Mouse (Mus musculus) spleen, postnatal 14 days (tissue): Measurements from ENCODE around the gene Peak1.

Source experiments
- DNase-seq, 2 experiments: peaks; one replicate each; pipeline ENCODE4 v3.0.0; 2021 to 2022; ENCODE audit warnings: low spot score in 2 of 2

The Peak1 gene

DNA sequence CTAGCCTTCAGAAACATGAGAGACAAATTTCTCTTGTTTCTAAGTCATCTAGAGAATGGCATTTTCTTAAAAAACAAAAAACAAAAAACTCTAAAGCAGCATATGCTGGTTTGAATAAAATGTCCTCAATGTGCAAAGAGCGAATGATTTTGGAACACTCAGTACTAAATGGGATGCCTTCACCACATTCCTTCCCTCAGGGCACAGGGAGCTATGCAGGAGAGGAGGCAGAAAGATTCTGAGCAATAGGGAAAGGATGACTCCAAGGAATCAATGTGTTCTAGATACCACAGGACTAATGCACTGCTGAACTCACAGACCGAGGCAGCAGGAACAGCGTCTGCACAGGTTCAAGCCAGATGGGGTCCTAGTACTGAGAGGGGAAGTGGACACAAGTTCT, 103.5 kb downstream of the Peak1 start:
- no peak for DNase-seq

- DNase-seq: no peak
Measured at GRCm38 (mm10) chr9:56309079-56309478, 108.8 kb downstream of the Peak1 start.

GRCm38 (mm10) chr9:56304526-56304925, 113.3 kb downstream of the Peak1 start:
- DNase-seq: no peak

- DNase-seq: no peak
Measured at GRCm38 (mm10) chr9:56302921-56303465, 114.9 kb downstream of the Peak1 start.

DNA sequence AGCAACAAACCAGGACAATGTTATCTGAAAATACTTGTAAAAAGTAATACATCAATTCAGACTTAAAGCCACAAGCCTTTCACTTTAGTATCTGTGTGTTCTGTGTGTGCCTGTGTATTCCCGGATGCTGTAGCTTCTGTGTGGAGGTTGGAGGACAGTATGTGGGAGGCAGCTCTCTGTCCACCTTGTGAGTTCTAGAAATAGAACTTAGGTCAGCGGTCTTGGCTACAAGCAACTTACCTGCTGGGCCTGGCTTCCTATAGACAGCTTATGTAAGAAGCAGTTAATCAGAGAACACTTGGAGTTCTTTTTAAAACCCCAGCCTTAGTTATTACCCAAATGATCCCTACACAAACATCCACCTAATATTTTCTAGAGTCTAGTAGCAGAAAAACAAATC, 127.8 kb downstream of the Peak1 start:
- no peak for DNase-seq

- DNase-seq: no peak
Measured at GRCm38 (mm10) chr9:56282481-56282880, 135.4 kb downstream of the Peak1 start.

DNA sequence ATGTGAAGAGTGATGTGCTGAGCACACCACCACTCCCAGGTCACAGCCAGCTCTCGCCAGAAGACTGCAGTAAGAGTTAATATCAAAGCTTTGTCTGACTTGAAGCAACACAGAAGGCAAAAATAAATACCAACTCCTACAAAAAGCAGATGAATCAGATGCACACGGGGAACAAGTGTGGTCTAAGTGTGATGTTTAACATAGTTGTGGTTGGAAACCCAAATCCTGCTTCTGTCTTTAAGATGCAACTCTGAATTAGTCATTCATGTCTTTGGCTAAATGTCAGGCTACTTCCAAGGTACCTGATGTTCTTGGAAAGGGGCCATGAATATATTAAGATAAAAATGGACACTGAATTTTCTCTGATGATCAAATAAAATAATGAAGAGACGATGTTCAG, 144.3 kb downstream of the Peak1 start:
- no peak for DNase-seq

DNA sequence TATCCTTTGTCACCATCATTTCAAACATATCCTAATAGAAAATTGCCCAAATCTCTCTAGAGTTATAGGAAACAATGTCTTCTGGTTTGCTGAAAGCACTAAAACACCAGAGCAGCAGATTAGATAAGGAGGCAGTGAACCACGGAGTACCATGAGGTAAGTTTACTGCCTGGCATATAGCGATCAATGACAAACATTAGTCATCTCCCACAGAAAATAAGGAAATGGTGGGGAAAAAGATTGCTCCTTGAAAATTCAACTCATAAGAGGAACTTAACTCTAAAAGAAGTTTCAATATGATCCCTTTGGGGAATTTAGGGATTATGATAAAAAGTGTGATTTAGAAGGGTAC, 145.6 kb downstream of the Peak1 start:
- no peak for DNase-seq

DNA sequence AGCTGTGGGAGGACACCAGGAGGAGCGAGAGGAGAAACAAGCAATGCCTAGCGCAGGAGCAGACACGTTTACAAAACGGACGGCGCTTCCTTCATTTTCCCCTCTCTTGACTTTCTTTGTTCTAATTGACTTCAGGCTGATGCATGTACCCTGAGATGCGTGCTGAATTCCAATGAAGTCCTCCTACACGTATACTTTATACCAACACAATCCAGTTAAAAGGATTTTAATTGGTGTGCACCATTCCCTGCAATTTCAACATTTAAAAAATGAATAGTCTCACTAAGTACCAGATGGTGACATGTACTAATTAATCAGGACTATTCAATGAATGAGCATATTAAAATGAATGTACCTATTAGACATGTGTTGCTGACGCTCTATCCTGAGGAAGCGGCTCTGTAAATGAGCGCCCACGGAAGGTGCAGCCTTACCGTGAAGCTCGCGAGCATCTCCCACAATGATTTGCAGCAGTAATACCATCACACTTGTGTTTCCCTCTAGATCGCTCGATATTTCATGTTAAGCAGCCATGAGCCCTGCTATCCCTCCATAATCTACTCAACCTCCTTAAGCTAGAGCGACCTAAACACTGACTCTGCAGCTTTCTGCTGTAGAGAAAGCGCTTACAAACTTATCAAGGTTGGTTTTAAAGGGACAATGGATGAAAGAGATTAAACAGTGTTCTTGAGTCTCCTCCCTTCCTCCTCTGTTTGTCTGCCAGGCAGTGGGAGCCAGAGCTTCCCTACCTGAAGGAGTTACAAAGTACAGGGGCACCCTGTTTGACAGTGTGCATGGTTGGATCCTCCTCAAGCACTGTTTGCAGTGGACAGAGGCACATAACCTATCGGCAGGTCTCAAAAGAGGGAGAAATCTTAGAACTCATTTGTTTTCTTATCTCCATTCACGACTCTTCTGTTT, 146.3 kb downstream of the Peak1 start:
- no peak for DNase-seq

- no peak for DNase-seq
Measured at GRCm38 (mm10) chr9:56269101-56269500, 148.8 kb downstream of the Peak1 start.

- DNase-seq: no peak
Measured at GRCm38 (mm10) chr9:56266200-56266815, 151.6 kb downstream of the Peak1 start.

DNA sequence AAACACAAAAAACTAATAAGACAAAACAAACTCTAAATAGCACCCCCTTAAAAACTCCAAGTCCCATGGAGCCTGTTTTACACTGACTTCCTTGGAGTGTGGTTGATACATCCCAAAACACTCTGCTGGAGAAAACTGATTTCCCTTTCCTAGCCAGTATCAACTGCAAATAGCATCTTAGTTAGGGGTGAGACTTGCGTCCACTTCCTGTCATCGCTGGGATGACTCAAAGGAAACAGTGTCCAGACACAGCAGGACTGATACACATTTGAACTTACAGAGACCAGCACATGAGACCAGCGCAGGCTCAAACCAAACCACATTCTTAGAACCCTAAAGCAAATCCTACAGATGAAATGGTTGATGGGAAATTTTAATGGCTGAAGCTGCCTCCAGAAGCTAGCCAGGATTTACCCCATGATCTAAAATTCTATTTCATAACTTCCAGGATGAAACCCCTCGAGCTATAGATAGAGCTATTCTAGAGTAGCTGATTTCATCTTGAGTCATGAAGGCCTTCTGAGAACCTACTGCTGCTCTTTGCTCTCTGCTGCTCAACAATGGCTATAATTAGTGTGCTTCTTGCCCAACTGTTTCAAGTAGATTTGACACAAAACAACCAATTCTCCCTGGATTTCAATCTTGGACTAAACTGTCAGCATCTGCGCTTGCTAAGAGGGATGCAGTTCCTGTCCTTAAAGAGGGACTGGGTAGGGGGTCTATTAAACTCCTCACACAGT, 152.2 kb downstream of the Peak1 start:
- DNase-seq: no peak

GRCm38 (mm10) chr9:56265022-56265360, 152.9 kb downstream of the Peak1 start:
- no peak for DNase-seq

DNA sequence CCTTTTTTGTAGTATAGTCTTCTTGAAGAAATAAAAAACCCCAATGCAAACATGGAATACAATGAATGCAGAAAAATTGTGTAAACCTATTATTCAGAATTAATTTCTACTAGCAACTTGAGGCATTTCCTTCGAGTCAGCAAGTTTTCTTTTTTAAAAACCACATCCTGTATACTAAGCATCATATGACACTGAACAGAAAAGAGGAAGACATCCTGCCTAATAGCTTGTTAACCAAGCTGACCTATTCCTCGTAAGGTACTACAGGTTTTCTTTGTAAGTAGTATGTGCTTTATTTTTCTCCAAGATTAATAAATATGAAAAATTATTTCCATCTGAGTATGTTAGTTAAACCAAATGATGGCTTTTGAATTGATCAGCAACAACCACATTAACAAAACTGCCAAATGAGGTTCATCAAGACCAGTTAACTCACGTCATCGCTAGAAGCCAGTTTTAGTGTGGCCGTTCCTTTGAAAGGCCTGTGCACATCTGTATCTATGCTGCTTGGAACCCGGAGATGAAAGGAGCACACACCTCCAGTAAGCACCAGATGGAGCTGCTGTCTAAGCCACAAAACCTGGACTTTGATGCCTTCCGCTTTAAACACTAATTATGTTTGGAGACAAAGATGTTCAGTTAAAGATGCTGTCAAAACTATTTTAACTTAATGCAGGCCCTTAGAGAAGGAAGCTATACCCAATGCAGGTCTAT, 153.4 kb downstream of the Peak1 start:
- no peak for DNase-seq

GRCm38 (mm10) chr9:56263055-56263454, 154.8 kb downstream of the Peak1 start:
- DNase-seq: no peak

DNA sequence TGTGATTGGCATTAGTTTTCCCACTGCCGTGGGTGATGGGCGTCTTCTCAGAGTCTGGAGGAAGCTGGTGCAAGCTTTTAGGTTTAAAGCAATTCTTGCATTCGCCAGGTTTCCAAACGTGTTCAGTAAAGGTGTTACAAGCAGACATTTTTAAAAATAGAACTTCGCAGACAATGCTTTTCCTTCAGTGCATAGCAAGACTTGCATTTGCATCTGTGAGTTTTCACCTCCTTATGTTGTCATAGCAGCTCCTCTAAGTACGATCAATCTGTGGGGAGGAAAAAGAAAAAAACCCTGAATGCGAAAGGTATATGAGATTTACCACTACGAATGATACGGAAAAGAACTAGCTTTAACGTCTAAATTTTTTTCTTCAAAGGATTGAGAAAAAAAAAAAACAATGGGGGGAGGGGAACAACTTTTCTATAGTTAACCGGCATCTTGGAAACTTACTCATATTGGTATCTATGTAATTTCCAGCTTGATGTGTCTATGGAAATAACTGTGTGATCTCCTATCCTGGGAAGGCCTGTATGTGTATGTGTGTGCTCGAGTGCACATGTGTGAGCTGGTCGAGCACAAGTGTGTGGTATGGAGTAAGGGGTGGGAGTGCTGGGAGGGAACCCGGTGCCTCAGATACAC, 157.3 kb downstream of the Peak1 start:
- DNase-seq: no peak

- peak in 1 of 2 experiments; percentile 12 for DNase-seq
Measured at GRCm38 (mm10) chr9:56259790-56260494, 157.9 kb downstream of the Peak1 start.

DNA sequence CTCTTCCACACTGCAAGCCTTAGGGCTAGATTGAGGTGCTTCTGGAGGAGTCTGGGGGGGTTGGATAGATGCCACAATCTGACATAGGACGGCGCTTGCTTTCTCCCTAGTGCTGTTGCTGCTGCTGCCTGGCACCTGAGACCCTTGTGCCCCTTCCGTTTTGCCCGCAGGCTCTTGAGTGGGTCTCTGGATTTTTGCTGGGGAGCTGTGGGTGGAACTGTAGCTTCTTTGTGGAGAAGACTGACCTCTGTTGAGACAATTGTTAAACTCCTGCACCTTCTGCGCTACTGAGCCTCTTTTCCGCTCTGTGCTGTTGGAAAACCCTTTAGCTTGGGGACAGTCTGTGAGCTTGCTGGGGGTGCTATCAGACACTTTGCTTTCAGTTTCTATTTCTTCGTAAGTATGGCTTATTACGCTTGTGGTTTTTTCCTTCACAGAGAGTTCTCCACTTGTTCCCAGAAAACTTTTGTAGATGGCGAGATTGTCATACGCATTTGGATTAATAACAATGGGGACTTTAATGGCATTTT, 159.5 kb downstream of the Peak1 start:
- DNase-seq: no peak

GRCm38 (mm10) chr9:56257227-56258000, 160.5 kb downstream of the Peak1 start:
- no peak for DNase-seq
